8 mouse cellular contexts compared by ENCODE assay signal in genomic region chr10:22479860-22480259, GRCm38 (mm10).
DNase-seq lines count a peak whose midpoint lies in the region; ATAC-seq and TF ChIP-seq lines count a peak whose summit lies in the region.
"Not testable (repeated sequence)": the region's sequence is repeated elsewhere in the genome, so short reads cannot be mapped to it uniquely, and the experiment has no call there.

No protein-coding gene starts in this region.

- not testable (repeated sequence) for H3K36me3 ChIP-seq in forebrain, embryonic 12.5 days (replicated peaks); liver, postnatal 0 days (replicated peaks; ENCODE audit: insufficient read depth, low read length); neural tube, embryonic 13.5 days

- 3% methylated on average over 4 of the region's 4 CpGs for WGBS in forebrain, embryonic 12.5 days
- 3% methylated on average over 4 of the region's 4 CpGs for WGBS in liver, postnatal 0 days (ENCODE audit: insufficient replicate concordance)
- whole genome bisulfite sequencing in neural tube, embryonic 13.5 days: 3% methylated on average over 4 of the region's 4 CpGs

- peak; percentile 74 for TF ChIP-seq CTCF in liver, postnatal 0 days (IDR thresholded peaks at IDR 0.05; ENCODE audit: low read depth)

- not testable (repeated sequence) for H3K27ac ChIP-seq in forebrain, embryonic 12.5 days; liver, postnatal 0 days (ENCODE audit: low read depth); neural tube, embryonic 13.5 days (replicated peaks)

- peak; percentile 81 for ATAC-seq in forebrain, embryonic 12.5 days (ENCODE audit: low FRiP score)
- ATAC-seq in liver, postnatal 0 days: not testable (repeated sequence)
- peak; percentile 53; the same call in 1 of the 2 replicates for ATAC-seq in neural tube, embryonic 13.5 days (ENCODE audit: low read depth)

- not testable (repeated sequence) for H3K9ac ChIP-seq in forebrain, embryonic 12.5 days; liver, postnatal 0 days (replicated peaks); neural tube, embryonic 13.5 days

- not testable (repeated sequence) for H3K27me3 ChIP-seq in forebrain, embryonic 12.5 days; liver, postnatal 0 days (ENCODE audit: insufficient read depth, low read length); neural tube, embryonic 13.5 days

- not testable (repeated sequence) for H3K4me1 ChIP-seq in forebrain, embryonic 12.5 days; liver, postnatal 0 days (ENCODE audit: insufficient read depth); neural tube, embryonic 13.5 days (replicated peaks)

- TF ChIP-seq EP300 in liver, postnatal 0 days (IDR thresholded peaks at IDR 0.05; ENCODE audit: low read depth): not testable (repeated sequence)

- not testable (repeated sequence) for H3K4me2 ChIP-seq in forebrain, embryonic 12.5 days; liver, postnatal 0 days (ENCODE audit: low read depth, low read length); neural tube, embryonic 13.5 days

- not testable (repeated sequence) for H3K4me3 ChIP-seq in forebrain, embryonic 12.5 days (replicated peaks); liver, postnatal 0 days (ENCODE audit: low read depth, low read length); neural tube, embryonic 13.5 days

- not testable (repeated sequence) for H3K9me3 ChIP-seq in forebrain, embryonic 12.5 days; liver, postnatal 0 days (ENCODE audit: low read length); neural tube, embryonic 13.5 days

- DNase-seq in MEL-GATA-1-ER (ENCODE audit: extremely low read depth, low read depth): peak; percentile 6
- peak; percentile 22 to 32 for DNase-seq in cerebellum, adult 18-20 months
- DNase-seq in heart, postnatal 4 days: peak; percentile 44
- peak; percentile 31 for DNase-seq in layer of hippocampus, adult 11-12 months (ENCODE audit: low spot score)
- DNase-seq in liver, postnatal 0 days: peak; percentile 58
- peak; percentile 40 for DNase-seq in thymus, postnatal 0 days (ENCODE audit: low spot score)

Comparison
In these comparisons a context has a peak if more than half of its experiments do, and no peak if none do; other contexts are left out.
1. DNase-seq: peak in every context shown above with its lines; median percentile 58 in liver, postnatal 0 days; 44 in heart, postnatal 4 days; 40 in thymus, postnatal 0 days; 31 in layer of hippocampus, adult 11-12 months; 27 in cerebellum, adult 18-20 months; 6 in MEL-GATA-1-ER.